ENCODE assay signal across 8 mouse cellular contexts in the genomic region with DNA sequence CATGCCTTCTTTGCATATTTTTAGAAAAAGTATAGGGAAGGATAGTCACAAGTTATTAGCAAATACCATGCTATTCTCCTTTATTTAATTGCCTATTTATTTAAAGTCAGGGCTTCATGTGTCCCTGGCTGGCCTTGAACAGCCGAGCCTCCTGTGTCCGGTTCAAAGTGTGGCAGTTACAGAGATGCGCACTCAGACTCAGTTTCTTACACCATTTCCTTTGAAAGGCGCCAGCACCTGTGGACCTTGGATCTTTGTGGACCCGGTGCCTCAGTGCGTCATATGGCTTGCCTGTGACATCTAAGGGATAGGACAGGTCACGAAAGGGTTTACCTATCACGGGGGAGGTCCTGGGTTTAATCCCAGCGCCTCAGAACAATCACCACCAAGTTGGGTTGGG. TPM values are rescaled to one million over a fixed set of nuclear protein-coding genes. Genes with fewer than 3 reads are reported as not detected.
DNase-seq lines count a peak whose midpoint lies in the region; ATAC-seq and TF ChIP-seq lines count a peak whose summit lies in the region.

No protein-coding gene starts in this region.

- H3K9ac ChIP-seq in ES-Bruce4 (ENCODE audit: low read depth, poor library complexity, severe bottlenecking), result peak overlapping the region; percentile 71
- peak overlapping the region; percentile 46; the same call in 1 of the 2 replicates for H3K9ac ChIP-seq in liver, postnatal 0 days (replicated peaks)

- 48% methylated on average over 9 of the region's 9 CpGs for WGBS in liver, postnatal 0 days (ENCODE audit: insufficient replicate concordance)

- H3K36me3 ChIP-seq in ES-Bruce4 (ENCODE audit: control insufficient read depth, insufficient read depth, low read length, poor library complexity, severe bottlenecking), result no peaks in the 10 kb centered on the region
- no peaks in the 10 kb centered on the region for H3K36me3 ChIP-seq in liver, postnatal 0 days (replicated peaks; ENCODE audit: insufficient read depth, low read length)

- no peaks in the 10 kb centered on the region for H3K27me3 ChIP-seq in ES-Bruce4 (ENCODE audit: control insufficient read depth, insufficient read depth, low read length, poor library complexity, severe bottlenecking)
- no peaks in the 10 kb centered on the region for H3K27me3 ChIP-seq in liver, postnatal 0 days (ENCODE audit: insufficient read depth, low read length)

- peak; percentile 34 for DNase-seq in cerebellum, adult 9-11 months
- DNase-seq in cerebellum, adult 8-10 months, result no peak
- DNase-seq in heart, postnatal 4 days, result peak; percentile 11
- no peak for DNase-seq in liver, postnatal 0 days
- no peak for DNase-seq in left cerebral cortex, postnatal 36 days (ENCODE audit: low spot score in 2 of 2)
- no peak for DNase-seq in frontal cortex, postnatal 10 days (ENCODE audit: low spot score in 2 of 2)

- peak; percentile 11 for ATAC-seq in liver, postnatal 0 days
- no peak for ATAC-seq in activated CD4-positive, CD25-positive, alpha-beta regulatory T cell, adult 4 months

- peak overlapping the region; percentile 78 for H3K27ac ChIP-seq in ES-Bruce4 (ENCODE audit: insufficient read depth, low read length)
- peak overlapping the region; percentile 69 for H3K27ac ChIP-seq in liver, postnatal 0 days (ENCODE audit: low read depth)

- TF ChIP-seq EP300 in ES-Bruce4 (IDR thresholded peaks at IDR 0.05; ENCODE audit: insufficient read depth, low read depth, low read length), result no peak
- no peak for TF ChIP-seq EP300 in liver, postnatal 0 days (IDR thresholded peaks at IDR 0.05; ENCODE audit: low read depth)

- H3K4me2 ChIP-seq in liver, postnatal 0 days (ENCODE audit: low read depth, low read length), result peak overlapping the region; percentile 63

- no peak for TF ChIP-seq POLR2A in ES-Bruce4 (IDR thresholded peaks at IDR 0.05; ENCODE audit: insufficient read depth, low read length)

- TF ChIP-seq CTCF in ES-Bruce4 (IDR thresholded peaks at IDR 0.05; ENCODE audit: low read depth, low read length), result no peak
- TF ChIP-seq CTCF in liver, postnatal 0 days (IDR thresholded peaks at IDR 0.05; ENCODE audit: low read depth), result no peak

- H3K9me3 ChIP-seq in ES-Bruce4 (replicated peaks; ENCODE audit: control insufficient read depth, insufficient read depth, low read length, poor library complexity, severe bottlenecking), result no peaks in the 10 kb centered on the region
- H3K9me3 ChIP-seq in liver, postnatal 0 days (ENCODE audit: low read length), result no peaks in the 10 kb centered on the region

- H3K4me3 ChIP-seq in ES-Bruce4 (ENCODE audit: low read depth, low read length), result peak overlapping the region; percentile 33
- peak overlapping the region; percentile 45 for H3K4me3 ChIP-seq in liver, postnatal 0 days (ENCODE audit: low read depth, low read length)

- intact Hi-C loops in left cerebral cortex, postnatal 36 days (cut with DNase I), result loop anchor here (2.0 kb wide), 3 partner anchors 50 to 424 kb away; partner anchors contain the start of gene Ddx3x

- H3K4me1 ChIP-seq in ES-Bruce4 (ENCODE audit: control insufficient read depth, insufficient read depth, low read length), result no peaks in the 10 kb centered on the region
- H3K4me1 ChIP-seq in liver, postnatal 0 days (ENCODE audit: insufficient read depth), result no peaks in the 10 kb centered on the region; the same call in 1 of the 2 replicates

RNA-seq across cellular contexts. Expression of gene Ddx3x, which starts 49.5 kb away (rescaled TPM):
- polyA plus RNA-seq in ES-Bruce4 (2011; ENCODE audit: insufficient read depth, insufficient read length, low read depth, missing spikeins), result 453 and 486 TPM in 2 replicates
- 100 to 1,000 TPM; 225 to 270 TPM for total RNA-seq in heart, postnatal 4 days (2021)
- 44.2 and 46.1 TPM in 2 replicates for polyA plus RNA-seq in liver, postnatal 0 days (2015; fragmentation: Nextera tagmentation; extraction: Ambion mirVana)
- total RNA-seq in left cerebral cortex, postnatal 36 days (2021), result 100 to 1,000 TPM; 154 to 194 TPM
- 10 to 100 TPM; 33.9 to 42.2 TPM for polyA plus RNA-seq in activated CD4-positive, CD25-positive, alpha-beta regulatory T cell, adult 4 months (2017; shearing (Covaris generic))

Comparison
In these comparisons a context has a peak if more than half of its experiments do, and no peak if none do; other contexts are left out.
1. DNase-seq: peak in cerebellum, adult 9-11 months (single experiment) and heart, postnatal 4 days (single experiment); none in cerebellum, adult 8-10 months (single experiment), liver, postnatal 0 days (single experiment), left cerebral cortex, postnatal 36 days (0 of 2) and frontal cortex, postnatal 10 days (0 of 2).